Mouse (Mus musculus) embryonic fibroblast, embryonic 13.5 days (primary cell): Measurements from ENCODE around the gene Gfod2.

Source experiments
- CTCF ChIP-seq: IDR thresholded peaks from 2 replicates; pipeline ENCODE4 v1.5.1; 2011; ENCODE audit warnings: mild to moderate bottlenecking, control low read depth, low read length, moderate library complexity, borderline replicate concordance; ENCODE audit not compliant: insufficient read depth
- POLR2A ChIP-seq: IDR thresholded peaks from 2 replicates; pipeline ENCODE4 v1.6.1; 2011; ENCODE audit warnings: low read depth, mild to moderate bottlenecking, control low read depth, low read length, moderate library complexity

GRCm38 (mm10) chr8:105743301-105743700 lies 15.2 kb downstream of the Gfod2 start:
- no peak for TF ChIP-seq CTCF
- no peak for TF ChIP-seq POLR2A
